Mouse (Mus musculus) erythroblast, adult 5-6 weeks (primary cell): ENCODE measurements around the gene Npas3. TPM values are rescaled to one million over a fixed set of nuclear protein-coding genes. Genes with fewer than 3 reads are reported as not detected.

Experiments used
- ATAC-seq: replicated peaks from 2 replicates; pipeline ENCODE4 v1.8.0; 2016; ENCODE audit warnings: moderate number of reproducible peaks, mild to moderate bottlenecking, moderate TSS enrichment, inconsistent platforms; ENCODE audit not compliant: poor library complexity, low FRiP score, severe bottlenecking
- total RNA-seq, 2 experiments: library from RNA; stranded (forward) in 1 of 2; stranded (reverse) in 1 of 2; fragments of 150-400 nt in 1 of 2; fragments of 200-764, 138-1000 nt in 1 of 2; gene quantifications; 2 replicates each; pipeline versions ENCODE4 v1.2.3 to v1.2.4; 2015 to 2017; ENCODE audit warnings: low replicate concordance in 2 of 2

Gene Npas3
- total RNA-seq, 2 experiments from 2014 or later: not detected

- ATAC-seq: no peak
These were observed 766.8 kb downstream of the Npas3 start for GRCm38 (mm10) chr12:54015304-54015703.

DNA sequence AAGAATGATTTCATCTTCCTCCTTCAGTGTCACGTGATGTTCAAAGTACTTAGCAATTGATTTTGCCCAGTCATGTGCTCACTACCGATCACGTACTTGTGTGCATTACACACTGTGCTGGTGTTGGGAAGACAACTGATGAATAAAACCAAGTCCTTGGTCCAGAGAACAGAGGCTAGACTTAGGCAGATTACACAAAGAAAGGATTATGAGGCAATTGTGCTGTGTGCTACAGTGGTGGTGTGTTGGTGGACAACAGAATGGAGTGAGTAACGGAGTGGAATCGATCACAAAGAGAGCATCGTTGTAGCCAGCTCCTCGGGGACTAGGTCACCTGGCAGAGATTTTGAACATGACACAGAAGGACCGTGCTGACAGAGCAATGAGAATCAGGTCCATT is 769.5 kb downstream of the Npas3 start:
- ATAC-seq: no peak

DNA sequence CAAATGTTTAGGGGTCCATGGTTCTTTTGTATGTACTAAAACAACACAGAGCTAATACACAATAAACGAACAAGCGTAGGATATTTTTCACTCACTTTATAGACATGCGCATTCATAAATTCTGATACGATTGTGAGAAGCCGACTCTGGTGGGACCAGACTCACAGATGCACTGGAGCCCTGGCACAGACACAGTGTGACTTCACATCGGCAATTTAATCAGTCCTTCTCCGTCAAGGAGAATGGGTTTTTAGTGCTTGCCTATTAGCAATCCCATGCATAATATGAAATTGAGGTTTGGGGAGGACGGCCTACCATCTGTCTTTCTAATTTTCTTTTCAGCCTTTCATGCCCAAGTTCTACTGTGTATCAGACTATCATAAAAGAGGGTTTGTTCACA is 771.5 kb downstream of the Npas3 start:
- no peak for ATAC-seq

- ATAC-seq: no peak
These were observed 786.3 kb downstream of the Npas3 start for GRCm38 (mm10) chr12:54034666-54035346.

DNA sequence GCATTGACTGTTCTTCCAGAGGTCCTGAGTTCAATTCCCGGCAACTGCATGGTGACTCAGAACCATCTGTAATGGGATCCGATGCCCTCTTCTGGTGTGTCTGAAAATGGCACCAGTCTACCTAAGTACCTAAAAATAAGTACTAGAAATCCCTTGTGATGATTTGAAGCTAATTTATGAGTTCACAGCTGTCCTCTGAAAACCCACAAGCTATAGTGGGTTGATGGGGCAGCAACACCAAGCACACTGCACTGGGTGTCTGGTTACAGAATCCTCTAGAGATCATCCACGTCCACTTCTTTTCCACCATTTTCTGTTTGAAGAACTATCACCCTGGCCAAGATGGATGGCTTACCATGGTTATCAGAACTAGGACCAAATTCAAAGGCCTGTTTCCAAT is 789.1 kb downstream of the Npas3 start:
- ATAC-seq: no peak

DNA sequence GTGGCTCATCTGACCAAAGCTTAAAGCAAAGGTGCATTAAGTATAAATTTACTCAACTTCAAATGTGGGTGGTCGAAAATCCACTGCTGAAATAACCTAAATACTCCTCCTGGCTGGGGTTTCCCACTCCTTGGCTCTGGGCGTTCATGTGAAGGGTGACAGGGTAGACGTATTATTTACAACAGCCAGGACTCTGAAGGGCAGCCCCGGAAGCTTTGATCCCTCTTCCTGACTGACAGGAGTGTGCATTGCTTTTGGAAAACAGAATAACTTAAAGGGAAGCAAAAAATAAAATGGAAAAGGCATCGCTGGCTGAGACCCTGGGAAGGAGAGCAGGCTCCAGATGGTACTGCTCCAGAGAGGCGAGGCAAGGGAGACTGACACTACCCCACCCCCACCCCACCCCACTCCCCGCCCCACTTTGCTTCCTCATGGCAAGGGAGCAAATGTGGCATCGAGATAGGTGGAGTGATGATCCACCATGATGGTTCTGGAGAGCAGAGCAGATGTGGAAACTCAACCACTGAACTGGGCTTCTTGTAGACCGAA is 794.6 kb downstream of the Npas3 start:
- ATAC-seq: no peak

DNA sequence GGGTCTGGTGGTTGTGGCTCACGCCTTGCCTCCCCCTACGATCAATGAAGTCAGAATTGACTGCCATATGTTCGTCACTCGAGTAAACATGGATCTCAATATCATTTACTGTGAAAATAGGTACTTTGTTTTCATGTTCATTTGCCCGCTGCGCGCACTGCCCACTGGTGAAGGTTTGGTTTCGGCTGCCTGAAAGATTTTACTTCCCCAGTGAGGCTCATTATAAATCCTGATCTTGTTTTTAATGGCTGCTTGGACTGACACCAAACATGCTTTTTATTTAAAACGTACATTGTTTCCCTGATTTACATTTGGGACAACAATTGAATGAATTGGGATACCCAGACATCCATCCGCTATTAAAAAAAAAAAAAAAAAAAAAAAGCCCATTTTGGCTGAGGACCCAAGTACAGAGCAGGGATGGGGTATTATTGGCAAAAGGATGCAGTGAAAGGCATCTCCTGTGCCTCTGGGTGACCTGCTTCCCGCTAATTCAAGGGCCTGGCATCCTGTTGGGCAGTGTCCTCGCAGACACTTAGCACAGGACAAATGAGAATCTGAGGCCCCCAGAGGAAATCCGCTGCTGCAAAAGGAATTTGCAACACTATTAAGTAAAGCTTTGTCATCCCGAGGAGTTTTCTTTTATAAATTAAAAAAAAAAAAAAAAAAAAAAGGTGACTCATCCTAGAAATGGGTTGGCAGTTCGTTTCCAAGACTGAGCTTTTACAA is 796.3 kb downstream of the Npas3 start:
- no peak for ATAC-seq

GRCm38 (mm10) chr12:54045360-54045759 is 796.9 kb downstream of the Npas3 start:
- no peak for ATAC-seq

DNA sequence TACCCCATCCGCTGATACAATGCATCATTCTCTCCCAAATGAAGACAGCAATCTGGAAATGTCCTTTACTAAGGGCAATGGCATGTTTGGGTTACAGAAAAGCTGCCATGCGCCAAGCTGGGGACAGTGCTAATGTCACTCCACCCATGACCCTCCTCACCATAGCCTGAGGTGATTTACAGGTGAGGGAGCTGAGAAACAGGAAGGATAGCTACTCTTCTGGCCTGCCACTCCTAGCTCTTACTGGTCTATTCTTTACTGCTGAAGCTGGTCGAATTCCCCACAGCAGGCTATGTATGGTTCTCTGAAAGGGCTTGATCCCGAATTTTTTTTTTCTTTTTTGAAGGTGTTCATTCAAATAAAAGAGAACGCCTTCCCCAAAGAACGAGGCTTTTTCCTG is 798.3 kb downstream of the Npas3 start:
- no peak for ATAC-seq

DNA sequence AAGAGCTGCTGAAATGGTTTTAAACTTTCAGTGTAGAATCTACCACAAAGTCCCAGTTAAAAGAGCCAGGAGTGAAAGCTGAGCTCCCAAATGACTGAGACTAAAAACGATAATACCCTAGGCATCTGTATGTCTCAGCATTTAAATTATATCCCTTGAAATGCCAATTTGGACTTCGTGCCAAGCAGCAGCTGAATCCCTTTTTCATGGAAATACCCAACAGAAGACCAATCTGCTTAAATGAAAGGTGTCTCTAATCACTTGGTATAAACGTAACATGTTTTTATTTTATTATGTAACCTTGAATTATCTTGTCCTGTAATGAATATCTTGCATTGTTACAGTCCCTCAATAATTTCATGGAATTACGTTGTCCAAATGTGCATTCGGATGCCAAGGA is 799.6 kb downstream of the Npas3 start:
- ATAC-seq: no peak

DNA sequence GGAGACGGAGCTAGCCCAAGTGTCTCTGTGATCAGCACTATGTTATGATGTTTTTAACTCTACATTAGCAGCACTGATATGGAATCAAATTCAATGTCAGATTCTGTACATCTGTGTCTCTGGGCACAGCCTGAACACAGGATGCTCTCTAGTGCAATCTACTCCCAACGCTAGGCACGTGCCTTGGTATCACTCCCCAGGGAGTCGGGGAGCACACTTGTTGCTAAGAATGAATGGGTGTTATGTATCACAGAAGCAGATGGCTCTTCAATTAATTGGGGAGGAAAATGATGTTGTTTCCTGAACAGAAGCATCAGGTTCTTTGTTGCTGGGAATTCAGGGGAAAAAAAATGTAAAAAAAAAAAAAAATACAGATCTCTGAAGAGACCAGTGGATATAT is 801.4 kb downstream of the Npas3 start:
- no peak for ATAC-seq

DNA sequence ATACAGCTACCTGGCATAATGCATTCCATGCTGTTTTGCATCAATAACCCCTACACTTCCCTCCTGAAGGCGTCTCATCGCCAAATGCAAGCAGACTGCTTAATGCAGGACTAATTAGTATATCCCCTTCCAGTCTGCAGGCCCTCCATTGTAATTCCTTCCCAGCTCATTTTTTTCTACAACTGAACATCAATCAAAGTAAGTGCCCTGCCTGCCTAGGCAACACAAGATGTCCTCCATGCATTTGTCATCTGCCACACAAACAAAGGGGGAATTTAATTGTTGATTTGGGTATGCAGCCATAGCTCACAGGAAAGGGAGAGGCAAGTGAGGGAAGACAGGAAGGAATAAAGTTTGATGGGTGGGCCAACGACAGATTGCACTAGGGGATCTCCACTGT is 804.5 kb downstream of the Npas3 start:
- no peak for ATAC-seq

DNA sequence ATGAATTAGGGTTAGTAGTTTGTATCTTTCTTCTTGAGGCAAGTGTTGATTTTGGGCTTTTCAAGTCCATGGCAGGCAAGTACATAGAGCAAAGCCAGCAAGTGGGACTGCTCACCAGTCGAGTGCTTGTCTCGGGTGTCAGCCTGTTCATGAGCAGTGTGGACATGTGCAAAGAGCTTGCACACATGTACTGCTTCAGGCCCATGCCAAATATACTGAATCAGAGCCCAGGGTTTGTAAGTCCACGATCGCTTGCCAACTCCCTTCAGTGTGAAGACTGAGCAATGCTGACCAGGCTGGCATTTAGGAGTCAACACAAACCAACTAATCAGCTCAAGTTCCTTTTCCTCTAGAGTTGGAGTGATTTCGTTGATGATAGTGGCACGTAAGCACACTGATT is 805.1 kb downstream of the Npas3 start:
- ATAC-seq: no peak

GRCm38 (mm10) chr12:54060732-54061131 is 812.3 kb downstream of the Npas3 start:
- ATAC-seq: no peak

GRCm38 (mm10) chr12:54061168-54061567 is 812.7 kb downstream of the Npas3 start:
- ATAC-seq: no peak

GRCm38 (mm10) chr12:54064986-54065385 is 816.5 kb downstream of the Npas3 start:
- no peak for ATAC-seq

DNA sequence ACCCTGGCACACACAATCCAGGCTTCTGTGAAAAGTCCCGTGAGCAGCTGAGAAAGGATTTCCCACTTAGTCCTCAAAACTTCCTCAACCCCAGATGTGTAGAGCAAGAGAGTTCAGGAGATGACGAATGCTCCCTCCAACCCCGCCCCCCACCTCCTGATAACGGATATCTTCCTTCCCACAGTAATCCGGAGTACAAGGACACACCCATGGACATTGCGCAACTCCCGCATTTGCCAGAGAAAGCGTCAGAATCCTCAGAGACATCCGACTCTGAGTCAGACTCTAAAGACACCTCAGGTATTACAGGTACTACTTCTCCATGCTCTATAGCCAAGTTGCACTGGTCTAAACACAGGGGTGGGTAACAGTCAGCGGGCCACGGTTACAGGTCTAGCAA is 817.1 kb downstream of the Npas3 start:
- no peak for ATAC-seq

DNA sequence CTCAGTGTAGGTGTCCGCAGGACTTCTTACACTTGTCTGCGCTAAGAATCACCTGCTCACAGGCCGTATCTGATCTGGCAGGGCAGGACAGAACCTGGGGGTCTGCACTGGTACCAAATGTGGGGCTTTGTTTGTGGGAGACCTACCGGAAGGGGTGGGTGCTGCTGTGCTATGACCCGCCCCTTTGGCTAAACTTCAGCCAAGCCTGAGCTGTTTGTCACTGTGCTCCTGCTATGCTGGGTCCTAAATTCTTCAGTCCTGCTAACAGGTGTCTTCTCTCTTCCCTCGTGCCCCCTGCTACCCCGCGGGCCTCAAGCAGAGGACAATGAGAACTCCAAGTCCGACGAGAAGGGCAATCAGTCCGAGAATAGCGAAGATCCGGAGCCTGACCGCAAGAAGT is 818.9 kb downstream of the Npas3 start:
- no peak for ATAC-seq

DNA sequence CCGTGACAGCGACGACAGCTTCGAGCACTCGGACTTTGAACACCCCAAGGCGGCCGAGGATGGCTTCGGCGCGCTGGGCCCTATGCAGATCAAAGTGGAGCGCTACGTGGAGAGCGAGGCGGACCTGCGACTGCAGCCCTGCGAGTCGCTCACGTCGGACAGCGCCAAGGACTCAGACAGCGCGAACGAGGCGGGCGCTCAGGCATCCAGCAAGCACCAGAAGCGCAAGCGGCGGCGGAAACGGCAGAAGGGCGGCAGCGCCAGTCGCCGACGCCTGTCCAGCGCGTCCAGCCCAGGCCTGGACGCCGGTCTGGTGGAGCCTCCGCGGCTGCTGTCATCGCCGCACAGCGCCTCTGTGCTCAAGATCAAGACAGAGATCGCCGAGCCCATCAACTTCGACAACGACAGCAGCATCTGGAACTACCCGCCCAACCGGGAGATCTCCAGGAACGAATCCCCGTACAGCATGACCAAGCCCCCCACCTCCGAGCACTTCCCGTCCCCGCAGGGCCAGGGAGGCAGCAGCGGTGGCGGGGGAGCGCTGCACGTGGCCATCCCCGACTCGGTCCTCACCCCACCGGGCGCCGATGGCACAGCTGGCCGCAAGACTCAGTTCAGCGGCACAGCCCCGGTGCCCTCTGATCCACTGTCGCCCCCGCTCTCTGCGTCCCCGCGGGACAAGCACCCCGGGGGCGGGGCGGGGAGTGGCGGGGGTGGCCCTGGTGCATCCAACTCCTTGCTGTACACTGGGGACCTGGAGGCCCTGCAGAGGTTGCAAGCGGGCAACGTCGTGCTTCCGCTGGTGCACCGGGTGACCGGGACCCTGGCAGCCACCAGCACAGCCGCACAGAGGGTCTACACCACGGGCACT is 819.6 kb downstream of the Npas3 start:
- ATAC-seq: no peak

GRCm38 (mm10) chr12:54068757-54069146 is 820.3 kb downstream of the Npas3 start:
- ATAC-seq: no peak
